Mouse (Mus musculus) liver, embryonic 16.5 days (tissue): Measurements from ENCODE around the gene Commd6. TPM values are rescaled to one million over a fixed set of nuclear protein-coding genes. Genes with fewer than 3 reads are reported as not detected.

ENCODE experiments used
- ATAC-seq: fragments of 200-750 bp; cut with Nextera tagmentation; 2 replicates; pipeline ENCODE4 v1.8.0; 2017; ENCODE audit warnings: low read depth, mild to moderate bottlenecking, moderate number of reproducible peaks, moderate library complexity
- H3K27ac ChIP-seq: fragments of 300-500 bp; sonication (generic); 2 replicates; pipeline ENCODE4 v1.5.1; 2014; ENCODE audit warnings: mild to moderate bottlenecking, low read length
- H3K27me3 ChIP-seq: fragments of 300-500 bp; sonication (generic); 2 replicates; pipeline ENCODE4 v1.6.1; 2014; ENCODE audit warnings: low read depth, low read length, mixed read lengths; ENCODE audit not compliant: control insufficient read depth, insufficient read depth
- H3K36me3 ChIP-seq: fragments of 300-500 bp; sonication (generic); 2 replicates; pipeline ENCODE4 v1.6.1; 2014; ENCODE audit warnings: mild to moderate bottlenecking; ENCODE audit not compliant: control insufficient read depth, insufficient read depth
- H3K4me1 ChIP-seq: fragments of 300-500 bp; sonication (generic); 2 replicates; pipeline ENCODE4 v1.6.1; 2014; ENCODE audit warnings: low read depth, low read length, mixed read lengths; ENCODE audit not compliant: control insufficient read depth
- H3K4me2 ChIP-seq: fragments of 300-500 bp; sonication (generic); 2 replicates; pipeline ENCODE4 v1.6.1; 2014; ENCODE audit warnings: low read depth, low read length, mixed read lengths
- H3K4me3 ChIP-seq: fragments of 300-500 bp; sonication (generic); 2 replicates; pipeline ENCODE4 v1.5.1; 2014; ENCODE audit warnings: low read depth, mild to moderate bottlenecking, low read length
- H3K9ac ChIP-seq: fragments of 300-500 bp; sonication (generic); 2 replicates; pipeline ENCODE4 v1.6.1; 2014; ENCODE audit warnings: low read depth, low read length
- H3K9me3 ChIP-seq: fragments of 300-500 bp; sonication (generic); replicated peaks from 2 replicates; pipeline ENCODE4 v1.6.1; 2016; ENCODE audit warnings: low read length; ENCODE audit not compliant: control insufficient read depth
- WGBS: fragments of 180-500 bp; shearing (Covaris S2); extraction: QIAGEN DNeasy Blood & Tissue Kit; methylation state at CpG from one replicate; pipeline ENCODE4 v1.1.7; 2014; ENCODE audit not compliant: insufficient replicate concordance; 5-methylcytosine and 5-hydroxymethylcytosine counted together
- polyA plus RNA-seq: library from polyadenylated mRNA; unstranded; fragments of >200 nt; fragmentation: Nextera tagmentation; extraction: Ambion mirVana; gene quantifications from 2 replicates; pipeline ENCODE4 v1.2.1, GENCODE M21; 2015

Commd6 gene
- polyA plus RNA-seq, result 35.7 and 41.1 TPM in 2 replicates

DNA sequence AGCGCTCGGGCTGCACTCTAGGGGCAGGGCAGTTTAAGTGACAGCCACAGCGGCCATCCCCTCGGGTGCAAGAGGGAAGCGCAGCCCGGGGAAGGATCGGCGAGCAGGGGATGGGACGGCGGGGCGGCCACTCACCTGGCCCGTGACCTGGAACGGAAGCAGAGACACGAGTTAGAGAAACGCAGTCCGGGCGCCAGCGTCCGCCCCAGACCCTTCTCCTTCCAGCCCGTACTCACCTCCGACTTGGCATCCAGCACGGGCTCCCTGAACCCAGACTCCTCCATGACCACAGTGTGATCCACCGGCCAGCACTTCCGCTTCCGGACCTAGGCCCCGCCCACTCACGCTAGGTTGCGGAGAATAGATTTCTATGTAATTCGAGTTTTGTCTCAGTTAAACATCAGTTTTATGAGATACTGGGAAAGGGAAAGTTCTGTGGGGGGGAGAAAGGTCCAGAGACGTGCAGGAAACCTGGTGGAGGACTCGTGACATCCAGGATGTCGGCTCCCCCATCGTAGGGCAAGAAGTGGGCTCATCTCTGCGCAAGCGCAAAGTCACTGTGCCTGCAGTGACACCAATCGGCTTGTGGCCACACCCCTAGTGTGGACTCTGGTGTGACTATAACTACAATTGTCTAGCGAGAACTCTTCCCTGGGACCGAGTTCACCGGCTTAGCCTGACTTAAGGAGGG is at the start of gene Commd6:
Commd6 (minus strand) TSS at position 534 of the 691 bp plus-strand sequence.
- 0% methylated on average over 36 of the region's 39 CpGs for WGBS
- peak; percentile 97 for ATAC-seq
- H3K9me3 ChIP-seq, result no peaks in the 10 kb centered on the region
- peak within 1 kb of the TSS; percentile 78 for H3K4me3 ChIP-seq
- no peaks in the 10 kb centered on the region for H3K27me3 ChIP-seq
- peaks cover 4% of the 10 kb centered on the region for H3K4me1 ChIP-seq
- no peaks in the 10 kb centered on the region for H3K36me3 ChIP-seq
- H3K4me2 ChIP-seq, result peak within 1 kb of the TSS; percentile 74
- peak within 1 kb of the TSS; percentile 75 for H3K9ac ChIP-seq
- peak within 1 kb of the TSS; percentile 66 for H3K27ac ChIP-seq

DNA sequence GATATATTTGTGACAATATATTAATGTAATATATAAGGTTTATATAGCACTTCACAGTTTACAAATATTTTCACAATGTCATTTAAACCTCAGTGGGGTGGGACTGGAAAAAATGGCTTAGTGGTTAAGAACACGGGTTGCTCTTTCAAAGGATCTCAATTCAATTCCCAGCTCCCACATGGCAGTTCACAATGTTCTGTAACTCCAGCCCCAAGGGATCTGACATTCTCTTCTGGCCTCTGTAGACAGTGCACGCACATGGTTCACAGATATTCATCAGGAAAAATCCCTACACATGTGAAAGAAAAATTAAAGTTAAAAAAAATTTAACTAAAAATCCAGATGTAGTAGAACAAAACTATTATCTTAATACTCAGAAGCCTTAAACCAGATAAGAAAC is 47.9 kb upstream of the Commd6 start:
- Histone ChIP-seq H3K36me3 (no peaks in the 10 kb centered on the region), H3K9me3 (no peaks in the 10 kb centered on the region), H3K9ac (no peak overlapping the region), H3K4me3 (no peak overlapping the region), H3K4me2 (no peak overlapping the region), H3K4me1 (no peaks in the 10 kb centered on the region), H3K27ac (no peak overlapping the region), H3K27me3 (no peaks in the 10 kb centered on the region)
- 72% methylated on average over 2 of the region's 2 CpGs for WGBS
- no peak for ATAC-seq

DNA sequence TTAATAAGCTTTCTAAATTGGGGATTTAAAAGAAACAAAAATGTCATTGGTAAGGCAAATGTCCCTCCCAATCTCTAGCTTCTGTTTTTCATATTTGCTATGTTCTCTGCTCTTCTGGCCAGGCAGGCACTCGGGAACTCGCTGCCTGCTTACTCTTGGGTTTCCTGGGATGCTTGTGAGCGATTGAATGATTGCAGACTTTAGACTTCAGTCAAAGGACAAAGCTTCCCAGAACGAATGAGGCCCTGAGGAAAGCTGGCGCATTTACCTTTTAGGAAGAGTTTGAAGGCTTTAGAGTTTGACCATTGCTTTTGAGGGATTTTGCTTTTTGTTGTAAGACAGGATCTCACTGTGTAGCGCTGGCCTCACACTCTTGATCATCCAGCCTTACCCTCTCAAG is 47.2 kb upstream of the Commd6 start:
- H3K9ac ChIP-seq, result no peak overlapping the region
- no peaks in the 10 kb centered on the region for H3K36me3 ChIP-seq
- H3K27me3 ChIP-seq, result no peaks in the 10 kb centered on the region
- no peak for ATAC-seq
- no peak overlapping the region for H3K4me3 ChIP-seq
- H3K4me1 ChIP-seq, result no peaks in the 10 kb centered on the region
- H3K9me3 ChIP-seq, result no peaks in the 10 kb centered on the region
- H3K4me2 ChIP-seq, result no peak overlapping the region
- no peak overlapping the region for H3K27ac ChIP-seq
- 75% methylated on average over 6 of the region's 6 CpGs for WGBS

DNA sequence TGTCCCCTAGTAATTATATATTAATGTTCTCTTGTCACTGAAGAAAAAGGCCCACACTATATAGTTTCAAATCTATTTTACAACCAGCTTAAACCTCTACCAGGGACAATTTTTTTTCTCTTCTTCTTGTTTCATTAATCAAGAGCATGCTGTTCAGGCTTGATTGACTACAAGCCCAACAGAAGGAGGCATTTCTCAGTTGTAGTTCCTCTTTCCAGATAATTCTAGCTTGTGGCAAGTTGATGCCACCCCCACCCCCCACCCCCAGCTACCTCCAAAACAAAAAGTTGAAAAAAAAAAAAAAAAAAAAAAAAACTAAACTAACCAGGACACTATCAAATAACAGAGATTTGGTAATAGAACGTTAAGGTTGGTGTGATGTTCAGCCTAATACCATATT is 31.7 kb upstream of the Commd6 start:
- Histone ChIP-seq H3K27me3 (no peaks in the 10 kb centered on the region), H3K27ac (no peak overlapping the region), H3K4me3 (no peak overlapping the region), H3K4me1 (no peaks in the 10 kb centered on the region), H3K9me3 (no peaks in the 10 kb centered on the region), H3K4me2 (no peak overlapping the region), H3K36me3 (no peaks in the 10 kb centered on the region), H3K9ac (no peak overlapping the region)
- WGBS, result 81% methylated on average over 1 of the region's 1 CpGs
- no peak for ATAC-seq

DNA sequence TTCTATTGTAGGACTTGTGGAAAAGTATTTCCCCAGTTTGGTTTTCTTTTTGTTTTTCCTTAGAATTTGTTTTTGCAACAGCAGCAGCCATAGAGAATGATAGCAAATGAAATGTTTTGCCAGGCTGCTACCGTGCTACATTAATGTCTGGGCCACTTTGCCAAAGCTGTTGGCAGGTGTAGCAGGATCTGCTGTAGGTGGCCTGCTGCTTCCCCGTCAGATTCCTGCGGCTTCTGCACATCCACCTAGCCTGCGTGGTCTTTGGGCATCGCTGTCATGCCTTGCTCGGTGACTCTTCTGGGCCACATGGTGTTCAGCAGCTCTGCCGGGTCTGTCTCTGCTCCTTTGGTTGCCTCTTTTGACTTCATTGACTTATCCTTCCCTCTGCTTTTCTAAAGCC is 28.1 kb upstream of the Commd6 start:
- H3K27me3 ChIP-seq, result no peaks in the 10 kb centered on the region
- H3K27ac ChIP-seq, result no peak overlapping the region
- no peaks in the 10 kb centered on the region for H3K36me3 ChIP-seq
- WGBS, result 85% methylated on average over 7 of the region's 7 CpGs
- no peaks in the 10 kb centered on the region for H3K9me3 ChIP-seq
- ATAC-seq, result no peak
- no peak overlapping the region for H3K9ac ChIP-seq
- H3K4me2 ChIP-seq, result no peak overlapping the region
- H3K4me1 ChIP-seq, result no peaks in the 10 kb centered on the region
- no peak overlapping the region for H3K4me3 ChIP-seq

DNA sequence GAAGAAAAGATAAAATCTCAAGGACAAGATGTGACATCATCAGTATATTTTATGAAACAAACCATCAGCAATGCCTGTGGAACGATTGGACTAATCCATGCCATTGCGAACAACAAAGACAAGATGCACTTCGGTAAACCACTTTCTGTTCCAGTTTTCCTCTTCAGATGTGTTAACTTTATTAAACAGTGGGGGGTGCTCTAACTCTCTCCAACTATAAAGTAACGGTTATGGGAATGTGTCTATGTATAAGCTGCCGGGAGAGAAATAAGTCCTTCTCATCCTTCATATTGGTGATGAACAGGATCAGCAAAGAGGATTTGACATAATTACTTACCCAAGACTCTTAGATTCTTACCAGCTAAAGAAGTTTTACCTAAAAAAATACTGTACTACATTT is 26.1 kb upstream of the Commd6 start:
- Histone ChIP-seq H3K9ac (no peak overlapping the region), H3K9me3 (no peaks in the 10 kb centered on the region), H3K4me1 (no peaks in the 10 kb centered on the region), H3K27me3 (no peaks in the 10 kb centered on the region), H3K36me3 (no peaks in the 10 kb centered on the region), H3K4me3 (no peak overlapping the region), H3K4me2 (no peak overlapping the region), H3K27ac (no peak overlapping the region)
- WGBS, result 75% methylated on average over 5 of the region's 5 CpGs
- ATAC-seq, result no peak

DNA sequence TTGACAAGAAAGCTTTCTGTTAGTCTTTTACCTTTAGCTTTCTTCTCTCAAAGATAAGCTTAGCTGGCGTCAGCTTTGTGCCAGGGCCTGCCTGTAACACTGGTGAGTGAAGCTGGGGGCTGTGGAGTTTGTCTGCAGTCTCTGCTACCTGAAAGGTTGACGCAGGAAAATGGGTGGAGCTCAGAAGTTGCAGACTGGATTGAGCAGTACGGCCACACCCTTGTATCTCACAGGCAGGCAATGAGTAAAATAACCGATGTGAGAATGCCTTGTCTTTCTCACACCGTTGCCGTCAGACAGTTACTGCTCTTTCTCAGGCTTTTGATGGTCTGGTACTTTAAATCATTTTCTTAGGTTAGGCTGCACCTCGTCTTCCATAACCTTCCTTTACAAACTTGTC is 25.6 kb upstream of the Commd6 start:
- ATAC-seq, result no peak
- Histone ChIP-seq H3K4me1 (no peaks in the 10 kb centered on the region), H3K9me3 (no peaks in the 10 kb centered on the region), H3K4me2 (no peak overlapping the region), H3K9ac (no peak overlapping the region), H3K4me3 (no peak overlapping the region), H3K27me3 (no peaks in the 10 kb centered on the region), H3K27ac (no peak overlapping the region), H3K36me3 (no peaks in the 10 kb centered on the region)
- WGBS, result 67% methylated on average over 7 of the region's 7 CpGs

DNA sequence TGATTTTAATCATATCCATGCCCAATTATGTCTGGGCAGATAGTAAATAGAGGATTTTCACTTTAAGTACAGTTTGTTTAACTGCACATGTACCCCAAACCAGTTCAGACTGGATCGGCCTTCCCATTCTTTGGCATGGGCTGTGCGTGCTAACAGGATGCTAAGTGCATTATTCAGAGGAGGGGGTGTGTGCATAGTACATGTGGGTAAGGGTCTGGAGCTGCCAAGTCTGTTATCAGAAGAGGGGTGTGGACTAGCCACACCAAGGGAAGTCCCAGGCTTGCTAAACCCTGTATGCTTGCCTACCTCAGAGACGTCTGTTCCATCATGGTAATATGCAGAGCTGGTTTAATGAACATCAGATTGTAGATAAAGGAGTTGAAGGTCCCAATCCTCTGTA is 23.8 kb upstream of the Commd6 start:
- H3K27me3 ChIP-seq, result no peaks in the 10 kb centered on the region
- H3K9me3 ChIP-seq, result no peaks in the 10 kb centered on the region
- no peak overlapping the region for H3K27ac ChIP-seq
- no peaks in the 10 kb centered on the region for H3K36me3 ChIP-seq
- no peak for ATAC-seq
- no peaks in the 10 kb centered on the region for H3K4me1 ChIP-seq
- 72% methylated on average over 3 of the region's 3 CpGs for WGBS
- no peak overlapping the region for H3K4me2 ChIP-seq
- no peak overlapping the region for H3K4me3 ChIP-seq
- H3K9ac ChIP-seq, result no peak overlapping the region

DNA sequence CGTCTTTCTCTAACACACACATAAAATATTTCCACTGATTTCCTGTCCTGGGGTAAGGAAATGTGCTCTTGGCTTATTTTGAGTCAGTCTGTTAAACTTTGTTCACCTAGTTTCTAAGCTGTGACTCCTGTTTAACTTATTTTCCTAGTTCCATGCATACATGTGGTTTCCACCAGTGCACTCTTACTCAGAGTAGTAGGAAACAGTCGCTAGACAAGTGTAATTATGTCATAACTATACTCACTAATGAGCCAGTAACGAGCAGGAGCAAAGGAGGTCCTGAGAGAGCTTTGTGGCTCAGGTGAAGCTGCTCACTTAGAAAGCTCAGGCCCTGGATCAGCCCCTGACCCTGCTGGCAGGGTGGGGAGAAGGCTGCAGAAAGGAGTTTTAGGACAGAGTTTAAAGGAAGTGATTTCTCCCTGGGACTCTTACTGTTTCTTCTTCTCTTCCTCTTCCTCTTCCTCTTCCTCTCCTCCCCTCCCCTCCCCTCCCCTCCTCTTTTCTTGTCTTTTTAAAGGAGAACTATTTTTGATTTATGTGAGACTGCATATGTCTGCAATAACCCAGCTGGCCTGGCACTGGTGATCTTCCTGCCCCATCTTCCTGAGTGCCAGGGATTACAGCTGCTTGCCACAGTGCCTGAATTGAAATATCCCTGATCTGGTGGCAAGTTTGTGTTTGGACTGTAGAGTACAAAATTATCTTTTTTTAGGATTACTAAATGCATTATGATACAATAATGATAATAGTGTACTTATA is 21.3 kb upstream of the Commd6 start:
- H3K27me3 ChIP-seq, result no peaks in the 10 kb centered on the region
- no peak overlapping the region for H3K4me2 ChIP-seq
- H3K4me3 ChIP-seq, result no peak overlapping the region
- no peaks in the 10 kb centered on the region for H3K4me1 ChIP-seq
- no peaks in the 10 kb centered on the region for H3K9me3 ChIP-seq
- H3K36me3 ChIP-seq, result no peaks in the 10 kb centered on the region
- no peak; the same call in 1 of the 2 replicates for ATAC-seq
- 42% methylated on average over 3 of the region's 3 CpGs for WGBS
- H3K9ac ChIP-seq, result no peak overlapping the region
- no peak overlapping the region for H3K27ac ChIP-seq
